13 mouse cellular contexts compared by ENCODE assay signal in the genomic region with DNA sequence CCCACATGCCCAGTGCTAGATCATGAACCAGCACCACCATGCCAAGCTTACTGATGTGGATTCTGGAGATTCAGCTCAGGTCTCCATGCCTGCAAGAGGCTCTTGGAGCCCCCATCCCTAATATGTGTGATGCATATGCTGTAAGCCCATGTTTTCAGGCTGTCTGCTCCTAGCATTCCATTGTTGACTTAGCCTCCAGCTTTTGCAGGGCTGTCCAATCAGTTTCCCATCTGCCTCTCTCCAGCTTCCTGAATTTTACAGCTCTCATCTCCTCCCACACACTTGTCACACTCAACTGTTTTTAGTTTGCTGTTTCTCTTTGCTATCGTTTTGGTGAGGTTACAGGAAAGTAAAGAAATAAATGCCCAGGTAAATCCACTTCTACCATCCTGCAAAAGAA.
A peak's percentile ranks its signal among the peaks of the same experiment; 100 is the strongest.
DNase-seq lines count a peak whose midpoint lies in the region; ATAC-seq lines count a peak whose summit lies in the region.
"Had no signal": no experiment of that assay in that cellular context is flagged by ENCODE, and none has a peak within 500 bp of the region (broad histone marks: within the 10 kb centered on the region; RNA-seq: fewer than 3 reads in every experiment).

No protein-coding gene starts in this region.

- peak; percentile 8 for DNase-seq in kidney, postnatal 10 days
- no peak for DNase-seq in kidney, adult 9 months
- DNase-seq in frontal cortex, postnatal 36 days (ENCODE audit: low spot score in 2 of 2) = peak; percentile 21 to 56
- DNase-seq in layer of hippocampus, adult 9-11 months = peak; percentile 81
- DNase-seq in left cerebral cortex, postnatal 36 days (ENCODE audit: low spot score in 2 of 2) = peak; percentile 41
- no peak for DNase-seq in lung, adult 18-20 months
- DNase-seq: cerebellum, adult 11-12 months; heart, adult 18-20 months; lung, postnatal 36 days; retina, postnatal 1 day; thymus, adult 18-20 months had no signal

- intact Hi-C loops in left cerebral cortex, postnatal 36 days (cut with DNase I) = no loop called here

- ATAC-seq in granulocyte monocyte progenitor cell, adult 5-6 weeks (replicated peaks; ENCODE audit: poor library complexity, severe bottlenecking) = no peak
- ATAC-seq: intestine, embryonic 16.5 days had no signal

Comparison
In these comparisons a context has a peak if more than half of its experiments do, and no peak if none do; other contexts are left out.
1. DNase-seq: peak in kidney, postnatal 10 days (single experiment), frontal cortex, postnatal 36 days (2 of 2), layer of hippocampus, adult 9-11 months (single experiment) and left cerebral cortex, postnatal 36 days (2 of 2); none in kidney, adult 9 months (single experiment) and lung, adult 18-20 months (0 of 2).